Mouse (Mus musculus) hindbrain, embryonic 14.5 days (tissue): ENCODE data around the gene Acot13. TPM values are rescaled to one million over a fixed set of nuclear protein-coding genes. Genes with fewer than 3 reads are reported as not detected.
A peak's percentile ranks its signal among the peaks of the same experiment; 100 is the strongest.

Experiments used
- ATAC-seq: fragments of 200-750 bp; cut with Nextera tagmentation; 2 replicates; pipeline ENCODE4 v1.8.0; 2017; ENCODE audit warnings: moderate number of reproducible peaks, mild to moderate bottlenecking, moderate TSS enrichment, moderate library complexity; ENCODE audit not compliant: low FRiP score
- DNase-seq: peaks from one replicate; pipeline ENCODE4 v3.0.0-alpha.2; 2015; ENCODE audit warnings: low spot score
- H3K27ac ChIP-seq: fragments of 300-500 bp; sonication (generic); 2 replicates; pipeline ENCODE4 v1.5.1; 2014; ENCODE audit warnings: mild to moderate bottlenecking, moderate library complexity
- H3K27me3 ChIP-seq: fragments of 300-500 bp; sonication (generic); 2 replicates; pipeline ENCODE4 v1.6.1; 2014; ENCODE audit warnings: mild to moderate bottlenecking, low read length, mixed read lengths; ENCODE audit not compliant: control insufficient read depth, insufficient read depth
- H3K36me3 ChIP-seq: fragments of 300-500 bp; sonication (generic); replicated peaks from 2 replicates; pipeline ENCODE4 v1.6.1; 2014; ENCODE audit not compliant: control insufficient read depth, insufficient read depth
- H3K4me1 ChIP-seq: fragments of 300-500 bp; sonication (generic); replicated peaks from 2 replicates; pipeline ENCODE4 v1.6.1; 2014; ENCODE audit warnings: antibody characterized with exemption, low read length, mixed read lengths; ENCODE audit not compliant: control insufficient read depth, insufficient read depth
- H3K4me2 ChIP-seq: fragments of 300-500 bp; sonication (generic); replicated peaks from 2 replicates; pipeline ENCODE4 v1.6.1; 2014; ENCODE audit warnings: mild to moderate bottlenecking, moderate library complexity
- H3K4me3 ChIP-seq: fragments of 300-500 bp; sonication (generic); replicated peaks from 2 replicates; pipeline ENCODE4 v1.5.1; 2014; ENCODE audit warnings: mild to moderate bottlenecking, low read length
- H3K9ac ChIP-seq: fragments of 300-500 bp; sonication (generic); 2 replicates; pipeline ENCODE4 v1.6.1; 2014
- H3K9me3 ChIP-seq: fragments of 300-500 bp; sonication (generic); 2 replicates; pipeline ENCODE4 v1.6.1; 2016; ENCODE audit warnings: low read length; ENCODE audit not compliant: control insufficient read depth
- WGBS: fragments of 180-500 bp; shearing (Covaris S2); extraction: QIAGEN DNeasy Blood & Tissue Kit; methylation state at CpG from one replicate; pipeline ENCODE4 v1.1.7; 2014; 5-methylcytosine and 5-hydroxymethylcytosine counted together
- polyA plus RNA-seq: library from polyadenylated mRNA; unstranded; fragments of >200 nt; fragmentation: Nextera tagmentation; extraction: Ambion mirVana; gene quantifications from 2 replicates; pipeline ENCODE4 v1.2.1, GENCODE M21; 2014

Acot13 gene
- polyA plus RNA-seq, 1 experiment from 2014 or later = 55.6 TPM

GRCm38 (mm10) chr13:24799925-24800673 lies 31.2 kb downstream of the Acot13 start:
- no peaks in the 10 kb centered on the region for H3K27me3 ChIP-seq
- H3K4me3 ChIP-seq = peak overlapping the region; percentile 96
- peaks cover 5% of the 10 kb centered on the region; the same call in 1 of the 2 replicates for H3K36me3 ChIP-seq
- no peaks in the 10 kb centered on the region for H3K9me3 ChIP-seq
- peak overlapping the region; percentile 63 for H3K9ac ChIP-seq
- H3K4me1 ChIP-seq = peaks cover 30% of the 10 kb centered on the region
- peak overlapping the region; percentile 76 for H3K27ac ChIP-seq
- 1% methylated on average over 31 of the region's 31 CpGs for WGBS
- H3K4me2 ChIP-seq = peak overlapping the region; percentile 70
- ATAC-seq = peak; percentile 54; the same call in 1 of the 2 replicates
- peak; percentile 47 for DNase-seq

DNA sequence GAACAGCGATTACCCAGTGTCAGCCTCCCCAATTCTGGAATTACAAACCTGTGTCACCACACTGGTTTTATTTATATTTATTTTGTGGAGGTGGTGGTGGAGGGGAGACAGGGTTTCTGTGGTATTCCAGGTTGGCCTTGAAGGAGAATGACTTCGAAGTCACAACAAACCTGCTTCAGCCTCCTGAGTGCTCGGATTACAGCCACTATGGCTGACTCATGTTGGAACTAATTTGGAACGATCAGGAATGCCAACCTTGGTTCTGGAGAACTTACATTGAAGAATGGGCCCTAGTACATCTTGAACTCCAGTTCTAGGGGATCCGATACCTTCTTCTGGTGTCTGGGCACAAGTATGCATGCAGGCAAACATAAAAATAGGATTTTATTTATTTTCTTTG lies 32.0 kb downstream of the Acot13 start:
- no peaks in the 10 kb centered on the region for H3K36me3 ChIP-seq
- H3K4me3 ChIP-seq = peak overlapping the region; percentile 96
- 74% methylated on average over 5 of the region's 5 CpGs for WGBS
- H3K9ac ChIP-seq = peak overlapping the region; percentile 63
- DNase-seq (no peak), ATAC-seq (no peak)
- no peaks in the 10 kb centered on the region for H3K9me3 ChIP-seq
- H3K27ac ChIP-seq = no peak overlapping the region
- H3K4me1 ChIP-seq = peaks cover 26% of the 10 kb centered on the region
- peak overlapping the region; percentile 70 for H3K4me2 ChIP-seq
- H3K27me3 ChIP-seq = no peaks in the 10 kb centered on the region

DNA sequence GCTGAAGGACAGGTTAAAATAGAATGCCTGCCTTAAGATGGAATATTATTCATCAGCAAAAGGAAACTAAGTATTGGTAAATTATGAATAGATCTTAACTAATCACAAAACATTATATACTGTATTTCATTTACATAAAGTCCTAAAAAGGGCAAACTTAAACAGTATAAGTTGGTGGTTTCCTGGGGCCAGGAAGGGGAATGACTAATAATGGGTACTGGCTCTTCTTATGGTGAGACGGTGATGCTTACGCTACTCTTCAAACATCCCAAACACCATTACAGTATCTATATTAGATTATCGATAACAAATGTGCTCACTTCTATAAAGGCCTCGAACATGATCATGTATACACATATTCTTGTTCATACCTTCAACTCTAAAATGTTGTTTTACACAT lies 32.7 kb downstream of the Acot13 start:
- H3K9me3 ChIP-seq = no peaks in the 10 kb centered on the region
- no peak overlapping the region for H3K9ac ChIP-seq
- DNase-seq = no peak
- no peaks in the 10 kb centered on the region for H3K27me3 ChIP-seq
- H3K27ac ChIP-seq = no peak overlapping the region
- no peak overlapping the region for H3K4me2 ChIP-seq
- no peaks in the 10 kb centered on the region for H3K36me3 ChIP-seq
- no peak overlapping the region for H3K4me3 ChIP-seq
- H3K4me1 ChIP-seq = peaks cover 19% of the 10 kb centered on the region
- WGBS = 97% methylated on average over 4 of the region's 4 CpGs
- ATAC-seq = no peak

DNA sequence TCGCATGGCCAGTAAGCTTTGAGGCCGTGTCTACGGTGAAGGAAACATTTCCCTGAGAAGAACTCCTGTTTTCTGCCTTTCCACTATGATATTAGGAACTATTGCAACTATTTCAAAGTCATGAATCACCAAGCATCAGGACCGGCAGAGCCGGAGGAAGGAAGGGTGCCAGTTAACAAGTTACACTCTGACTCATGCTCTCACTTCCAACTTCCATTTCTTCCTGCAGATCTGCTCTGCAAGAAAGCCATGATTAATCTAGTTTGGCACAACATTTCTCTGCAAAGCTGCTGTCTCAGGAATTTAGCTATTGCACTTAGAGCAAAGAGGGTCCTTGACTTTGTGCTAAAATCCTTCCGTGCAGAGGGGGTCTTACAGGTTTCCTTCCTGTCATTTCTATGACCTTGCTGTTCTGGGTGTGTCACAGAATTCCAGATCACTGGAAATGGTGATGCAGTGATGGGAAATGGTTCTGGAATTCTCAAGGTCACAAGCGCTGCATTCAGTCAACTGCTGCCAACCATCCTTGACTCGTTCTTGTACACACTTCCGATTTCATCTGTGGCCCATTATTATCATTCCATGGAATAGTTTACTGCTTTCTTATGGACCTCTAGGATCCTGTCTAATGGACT lies 38.8 kb downstream of the Acot13 start:
- H3K27me3 ChIP-seq = no peaks in the 10 kb centered on the region
- H3K27ac ChIP-seq = no peak overlapping the region
- H3K36me3 ChIP-seq = no peaks in the 10 kb centered on the region
- no peak for DNase-seq
- H3K9me3 ChIP-seq = no peaks in the 10 kb centered on the region
- H3K9ac ChIP-seq = no peak overlapping the region
- no peak overlapping the region for H3K4me2 ChIP-seq
- H3K4me1 ChIP-seq = no peaks in the 10 kb centered on the region
- 94% methylated on average over 9 of the region's 9 CpGs for WGBS
- no peak overlapping the region for H3K4me3 ChIP-seq
- ATAC-seq = no peak

DNA sequence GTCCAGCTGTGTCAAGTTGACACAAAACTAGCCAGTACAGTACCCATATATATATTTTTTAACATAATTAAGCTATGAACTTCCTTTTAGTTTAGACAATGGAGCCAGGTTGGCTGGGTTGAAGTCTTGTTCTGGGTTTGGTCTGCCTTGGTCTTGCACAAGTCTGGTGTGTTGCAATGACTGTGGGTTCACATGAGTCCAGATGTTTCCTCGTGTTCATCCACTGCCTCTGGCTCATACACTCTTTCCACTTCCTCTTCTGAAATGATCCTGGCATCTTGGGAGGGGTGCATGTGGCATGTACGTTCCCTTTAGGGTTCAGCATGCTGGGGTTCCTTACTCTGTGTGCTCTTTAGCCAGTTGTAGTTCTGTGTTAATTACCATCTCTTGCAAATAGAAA lies 40.0 kb downstream of the Acot13 start:
- no peak overlapping the region for H3K9ac ChIP-seq
- H3K9me3 ChIP-seq = no peaks in the 10 kb centered on the region
- no peaks in the 10 kb centered on the region for H3K4me1 ChIP-seq
- no peaks in the 10 kb centered on the region for H3K36me3 ChIP-seq
- H3K4me2 ChIP-seq = no peak overlapping the region
- H3K4me3 ChIP-seq = no peak overlapping the region
- WGBS = 73% methylated on average over 2 of the region's 2 CpGs
- DNase-seq (no peak), ATAC-seq (no peak)
- no peaks in the 10 kb centered on the region for H3K27me3 ChIP-seq
- H3K27ac ChIP-seq = no peak overlapping the region

DNA sequence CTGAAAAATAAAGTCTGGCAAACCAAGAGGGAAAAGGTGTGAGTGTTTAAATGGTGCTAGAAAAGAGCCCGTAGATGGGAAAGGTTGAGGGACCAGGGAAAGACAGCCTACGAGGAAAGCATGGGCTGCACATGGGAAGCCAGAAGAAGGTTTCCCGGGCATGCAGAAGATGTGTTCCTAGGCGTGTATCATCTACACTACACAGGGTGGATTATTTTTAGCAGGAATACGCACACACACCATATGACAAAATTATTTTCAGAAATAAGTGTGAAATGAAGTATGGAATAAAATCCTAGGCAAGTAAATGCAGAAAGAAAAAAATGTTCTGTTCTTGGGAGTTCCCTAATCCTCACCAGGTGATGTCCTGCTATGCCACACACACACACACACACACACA lies 43.9 kb downstream of the Acot13 start:
- no peak overlapping the region for H3K27ac ChIP-seq
- no peaks in the 10 kb centered on the region for H3K9me3 ChIP-seq
- ATAC-seq = no peak
- DNase-seq = no peak
- no peak overlapping the region for H3K9ac ChIP-seq
- no peaks in the 10 kb centered on the region for H3K4me1 ChIP-seq
- no peaks in the 10 kb centered on the region for H3K27me3 ChIP-seq
- no peak overlapping the region for H3K4me2 ChIP-seq
- no peaks in the 10 kb centered on the region for H3K36me3 ChIP-seq
- WGBS = 91% methylated on average over 5 of the region's 5 CpGs
- no peak overlapping the region for H3K4me3 ChIP-seq

GRCm38 (mm10) chr13:24786014-24786490 lies 45.3 kb downstream of the Acot13 start:
- no peak overlapping the region for H3K4me3 ChIP-seq
- no peak for ATAC-seq
- 0 out of 2 replicates have a peak, but pooled peaks cover 4% of the 10 kb centered on the region for H3K4me1 ChIP-seq
- H3K27me3 ChIP-seq = no peaks in the 10 kb centered on the region
- no peak overlapping the region for H3K27ac ChIP-seq
- H3K36me3 ChIP-seq = no peaks in the 10 kb centered on the region
- H3K9ac ChIP-seq = no peak overlapping the region
- no peak for DNase-seq
- no peak overlapping the region for H3K4me2 ChIP-seq
- WGBS = 49% methylated on average over 11 of the region's 11 CpGs
- no peaks in the 10 kb centered on the region for H3K9me3 ChIP-seq

- Histone ChIP-seq H3K27ac (no peak overlapping the region), H3K4me2 (no peak overlapping the region), H3K27me3 (no peaks in the 10 kb centered on the region), H3K9ac (no peak overlapping the region), H3K36me3 (no peaks in the 10 kb centered on the region), H3K4me1 (0 out of 2 replicates have a peak, but pooled peaks cover 4% of the 10 kb centered on the region), H3K9me3 (no peaks in the 10 kb centered on the region), H3K4me3 (no peak overlapping the region)
- no peak for ATAC-seq
- DNase-seq = no peak
- WGBS = 58% methylated on average over 5 of the region's 5 CpGs
These were observed 49.4 kb downstream of the Acot13 start for GRCm38 (mm10) chr13:24781916-24782315.

- no peak overlapping the region for H3K9ac ChIP-seq
- H3K4me1 ChIP-seq = 0 out of 2 replicates have a peak, but pooled peaks cover 4% of the 10 kb centered on the region
- 88% methylated on average over 8 of the region's 8 CpGs for WGBS
- no peaks in the 10 kb centered on the region for H3K36me3 ChIP-seq
- H3K27me3 ChIP-seq = no peaks in the 10 kb centered on the region
- H3K4me2 ChIP-seq = no peak overlapping the region
- ATAC-seq (no peak), DNase-seq (no peak)
- no peak overlapping the region for H3K4me3 ChIP-seq
- H3K27ac ChIP-seq = no peak overlapping the region
- H3K9me3 ChIP-seq = no peaks in the 10 kb centered on the region
These were observed 52.5 kb downstream of the Acot13 start for GRCm38 (mm10) chr13:24778706-24779380.
